Mouse (Mus musculus) mesoderm, embryonic 11.5 days (tissue): ENCODE results near the gene Nacc2.

Experiments used
- DNase-seq: peaks from one replicate; pipeline ENCODE4 v3.0.0-alpha.2; 2012; ENCODE audit warnings: low read depth, low spot score

Nacc2 gene

DNA sequence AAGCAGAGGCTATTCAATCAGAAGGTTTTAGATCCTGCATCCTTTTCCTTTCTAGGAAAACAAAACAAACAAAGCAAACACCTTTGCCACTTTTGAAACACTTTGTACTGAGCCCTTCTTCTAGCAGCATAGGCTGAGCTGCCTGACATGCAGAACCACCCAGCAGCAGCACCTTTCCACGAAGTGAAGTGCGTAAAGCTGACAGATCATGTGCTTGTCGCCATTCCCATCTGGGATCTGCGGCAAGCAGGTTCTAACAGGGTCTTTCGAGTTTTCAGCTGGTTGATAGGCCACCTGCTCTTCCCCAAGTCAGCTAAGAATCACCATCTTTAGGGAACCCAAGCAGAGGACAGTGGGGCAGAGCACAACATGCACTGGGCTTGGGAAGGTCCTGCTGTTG is 66.8 kb downstream of the Nacc2 start:
- no peak for DNase-seq

DNA sequence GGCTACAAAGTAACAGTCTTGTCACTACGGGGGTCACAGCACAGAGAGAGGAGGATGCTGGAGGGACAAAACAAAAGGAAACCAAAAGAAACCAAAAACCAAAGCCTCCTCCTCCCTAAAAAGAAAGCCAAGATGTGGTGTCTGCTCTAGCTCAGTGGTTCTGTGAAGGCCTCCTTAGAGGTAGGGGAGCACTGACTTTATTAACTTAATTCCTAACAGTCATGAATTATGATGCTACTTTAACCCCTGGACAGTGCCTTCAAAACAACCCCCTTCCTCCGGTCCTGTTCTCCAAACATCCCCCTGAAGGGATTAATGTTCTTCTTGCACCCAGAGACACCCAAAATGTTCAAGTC is 67.3 kb downstream of the Nacc2 start:
- no peak for DNase-seq

DNA sequence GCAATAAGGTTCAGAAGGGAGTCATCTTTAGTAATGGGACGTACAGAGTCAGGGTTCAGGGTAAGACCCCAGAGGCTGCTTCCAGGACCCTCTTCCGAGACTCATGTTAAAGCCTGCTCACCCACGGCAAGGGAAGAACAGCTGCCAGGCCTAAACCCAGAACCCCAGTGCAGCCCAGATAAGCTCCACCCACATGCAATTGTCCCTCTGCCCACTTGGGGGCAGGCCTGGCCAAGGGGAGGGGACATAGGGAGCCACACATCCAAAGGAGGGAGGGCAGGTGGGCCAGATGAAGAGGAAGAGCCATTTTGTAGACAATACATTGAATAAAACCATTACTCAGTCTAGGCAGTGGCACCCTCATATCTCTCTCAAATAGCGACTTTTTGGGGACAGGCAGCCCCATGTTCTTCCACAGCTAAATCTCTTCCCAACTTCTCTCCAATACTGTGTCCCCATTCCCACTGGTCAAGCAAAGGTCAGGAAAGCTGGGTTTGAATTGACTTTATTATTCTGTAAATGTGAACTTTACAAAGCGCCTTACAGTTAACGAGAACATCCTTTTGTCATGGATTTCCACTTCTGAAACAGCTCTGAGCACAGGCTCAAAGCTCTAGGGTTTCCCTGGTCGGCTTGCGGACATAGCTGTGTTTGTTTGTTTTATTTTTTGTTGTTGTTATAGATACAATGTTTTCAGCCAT is 67.8 kb downstream of the Nacc2 start:
- DNase-seq = peak; percentile 84

DNA sequence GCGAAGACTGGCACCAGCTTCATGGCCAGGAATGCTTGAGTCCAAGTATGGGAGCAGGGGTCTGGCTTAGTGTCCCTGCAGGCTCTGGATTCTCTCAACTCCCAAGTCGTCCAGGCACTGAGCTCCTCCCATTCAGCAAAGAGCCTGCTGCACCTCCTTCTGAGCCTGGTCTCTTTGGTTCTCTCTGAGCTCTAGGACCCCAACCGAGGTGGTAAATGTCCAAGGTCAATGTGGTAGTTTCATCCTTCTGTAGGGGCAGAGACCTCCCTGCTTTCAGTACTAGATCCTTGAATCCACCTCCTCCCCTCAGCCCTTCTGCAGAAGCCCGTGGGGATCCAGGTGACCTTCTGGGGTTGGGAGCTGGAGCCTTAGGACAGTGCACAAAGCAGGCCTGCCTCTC is 70.2 kb downstream of the Nacc2 start:
- DNase-seq = no peak

DNA sequence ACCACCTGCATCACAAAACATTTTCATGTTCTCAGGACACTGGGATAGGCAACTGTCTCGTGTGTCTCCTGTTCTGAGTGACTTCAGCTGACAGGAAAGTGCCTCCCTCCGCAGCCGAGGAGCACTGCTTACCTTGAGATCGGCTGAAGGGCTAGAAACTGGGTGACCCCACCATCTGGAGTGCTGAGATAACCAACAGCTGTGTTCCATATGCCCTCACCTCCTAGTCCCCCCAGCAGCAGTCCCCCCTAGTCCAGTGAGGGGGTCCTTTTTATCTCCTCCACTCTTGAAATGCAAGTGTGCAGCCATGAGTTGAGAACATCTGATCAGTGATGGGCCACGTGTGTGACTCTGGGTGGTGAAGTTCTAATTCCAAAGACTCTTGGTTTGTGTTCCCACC is 74.2 kb downstream of the Nacc2 start:
- DNase-seq = no peak

DNA sequence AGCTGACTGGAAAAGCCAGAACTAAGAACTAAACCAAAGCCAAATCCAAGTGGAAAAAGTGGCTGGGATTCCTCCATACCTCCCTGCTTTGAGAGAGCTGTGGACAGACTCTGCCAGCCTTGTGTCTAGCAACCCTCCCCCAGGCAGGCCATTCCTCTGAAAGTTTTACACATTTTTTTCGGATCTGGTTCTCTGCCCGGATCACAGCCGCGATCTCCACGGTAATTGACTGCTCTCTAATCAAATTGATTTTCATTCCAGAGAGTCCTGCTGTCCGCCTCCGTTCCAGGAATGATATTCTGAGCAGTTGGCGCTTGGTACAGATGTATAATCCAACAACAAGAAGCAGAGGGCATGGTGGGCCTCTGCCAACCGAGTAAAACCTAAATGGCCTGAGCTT is 78.8 kb downstream of the Nacc2 start:
- no peak for DNase-seq

DNA sequence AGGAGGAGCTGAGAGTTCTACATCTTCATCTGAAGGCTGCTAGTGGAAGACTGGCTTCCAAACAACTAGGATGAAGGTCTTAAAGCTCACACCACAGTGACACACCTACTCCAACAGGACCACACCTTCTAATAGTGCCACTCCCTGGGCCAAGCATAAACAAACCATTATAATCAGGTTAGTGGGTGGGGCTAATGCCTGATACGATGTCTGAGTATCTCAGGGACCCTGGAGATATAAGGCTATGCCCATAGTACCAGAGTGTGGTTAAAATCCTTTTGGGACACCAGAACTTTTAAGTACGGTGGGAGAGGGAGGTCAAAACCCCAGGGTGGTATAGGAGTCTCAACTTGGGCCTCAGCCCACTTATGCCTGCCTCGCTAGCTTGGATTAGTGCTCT is 80.4 kb downstream of the Nacc2 start:
- DNase-seq = no peak

DNA sequence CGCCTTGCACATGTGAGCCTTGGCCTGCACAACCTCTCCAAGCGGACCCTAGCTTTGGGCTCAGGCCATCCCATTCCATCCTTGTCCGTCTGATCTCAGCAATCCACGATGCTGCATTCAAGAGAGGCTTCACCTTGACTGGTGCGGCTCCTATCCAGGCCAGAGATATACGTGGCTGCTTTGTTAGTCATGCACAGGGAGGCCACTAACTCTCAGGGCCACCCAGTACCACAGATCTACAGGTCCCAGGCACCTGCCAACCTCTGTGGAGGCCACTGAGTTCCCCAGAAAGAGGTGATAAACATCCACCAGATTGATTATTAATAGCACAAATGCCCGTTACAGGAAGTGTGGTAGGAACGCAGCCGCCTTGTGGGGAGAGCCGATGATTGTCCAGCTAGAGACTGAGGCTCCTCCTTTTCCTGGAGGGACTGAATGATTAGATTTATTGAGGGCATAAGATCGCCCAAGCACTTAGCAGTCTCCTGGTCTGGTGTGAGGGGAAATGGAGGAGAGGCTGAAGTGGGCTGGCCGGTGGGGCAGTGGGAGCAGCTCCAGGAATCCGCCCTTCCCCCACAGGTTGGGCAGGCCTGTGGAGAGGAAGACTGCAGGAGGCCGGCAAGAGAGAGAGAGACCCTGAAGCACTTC is 81.7 kb downstream of the Nacc2 start:
- peak; percentile 44 for DNase-seq

DNA sequence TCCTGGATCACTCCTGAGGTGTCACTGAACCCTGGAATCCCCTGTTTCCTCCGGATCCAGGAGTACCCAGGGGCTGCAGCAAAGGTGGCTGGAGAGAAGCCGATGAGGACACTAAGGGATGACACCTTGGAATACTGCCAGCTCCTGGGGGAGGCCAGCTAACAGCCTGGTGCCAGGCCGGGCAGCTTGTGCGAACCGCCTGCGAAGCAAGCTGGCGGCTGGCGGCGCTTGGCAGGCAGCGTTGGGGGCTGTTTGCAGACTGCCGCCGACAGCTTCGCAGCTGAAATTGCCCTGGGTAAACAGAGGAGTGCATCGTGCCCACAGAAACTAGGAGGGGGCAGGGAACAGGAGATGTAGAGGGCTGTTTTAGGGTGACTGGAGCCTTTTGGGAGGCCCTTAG is 83.1 kb downstream of the Nacc2 start:
- no peak for DNase-seq

DNA sequence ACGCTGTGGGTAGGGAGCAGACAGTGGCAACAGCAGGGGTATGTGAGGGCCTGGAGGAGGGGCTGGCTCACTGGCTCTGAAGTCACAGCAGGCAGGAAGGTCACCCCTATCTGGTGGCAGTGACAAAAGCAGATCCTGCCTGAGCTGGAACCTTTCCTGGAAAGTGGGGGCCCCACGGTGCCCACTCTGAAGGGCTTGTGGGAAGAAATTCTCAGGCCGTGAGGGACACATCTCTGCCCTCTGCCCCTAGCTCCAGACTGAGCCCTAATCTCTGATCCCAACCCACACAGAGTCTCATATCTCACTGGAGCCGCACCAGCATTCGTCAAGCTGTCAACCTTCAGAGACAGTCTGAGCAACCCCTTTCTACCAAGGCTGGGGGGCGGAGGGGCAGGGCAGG is 85.6 kb downstream of the Nacc2 start:
- no peak for DNase-seq

DNA sequence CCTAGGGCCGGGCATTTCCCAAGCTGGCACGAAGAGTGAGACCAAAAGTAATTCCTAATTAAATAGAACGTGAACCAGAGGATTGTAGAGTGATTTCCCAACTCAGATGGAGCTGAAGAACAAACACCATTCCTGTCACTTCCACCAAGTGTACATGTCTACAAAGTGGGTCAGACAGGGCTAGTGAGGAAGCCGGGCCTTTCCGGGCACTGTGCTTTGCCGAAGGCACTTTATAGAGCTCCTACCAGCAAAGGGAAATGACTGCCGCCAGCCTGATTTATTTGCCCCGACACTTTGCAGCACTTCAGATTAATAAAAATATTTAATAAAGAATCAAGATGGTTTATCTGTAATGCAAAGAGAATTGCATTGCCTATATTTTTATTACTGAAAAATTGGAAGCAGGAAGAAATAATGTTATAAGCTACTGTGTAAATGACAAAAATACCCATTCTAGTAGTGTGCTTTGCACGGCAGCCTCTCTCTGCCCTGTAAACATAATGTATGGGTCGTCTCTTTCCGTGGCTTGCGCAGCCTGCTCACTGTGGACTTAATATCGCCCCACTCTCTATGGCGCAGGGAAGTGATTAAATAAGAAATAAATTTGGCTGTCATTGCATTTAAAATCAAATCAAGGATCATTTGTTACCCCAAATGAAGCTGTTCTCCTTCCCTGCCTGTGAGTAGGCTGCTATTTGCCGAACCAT is 88.5 kb downstream of the Nacc2 start:
- DNase-seq = no peak

DNA sequence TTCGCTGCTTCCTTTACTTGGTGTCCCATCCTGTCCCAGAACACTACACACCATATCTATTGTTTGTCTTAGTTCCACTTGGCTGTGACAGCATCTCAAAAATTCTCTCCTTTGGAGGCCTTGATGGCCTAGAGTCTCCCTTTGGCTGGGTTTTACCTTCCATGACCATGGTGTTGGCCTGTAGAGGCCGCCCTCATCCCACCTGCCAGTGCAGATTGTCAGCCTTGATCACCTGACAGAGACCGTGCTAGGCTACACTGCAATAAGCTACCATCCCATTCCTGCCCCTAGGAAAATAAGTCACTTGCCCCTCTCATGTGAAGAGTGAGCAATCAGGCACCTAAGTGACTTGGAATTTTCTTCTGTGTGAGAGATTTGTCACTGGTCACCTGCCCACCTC is 92.7 kb downstream of the Nacc2 start:
- DNase-seq = no peak

DNA sequence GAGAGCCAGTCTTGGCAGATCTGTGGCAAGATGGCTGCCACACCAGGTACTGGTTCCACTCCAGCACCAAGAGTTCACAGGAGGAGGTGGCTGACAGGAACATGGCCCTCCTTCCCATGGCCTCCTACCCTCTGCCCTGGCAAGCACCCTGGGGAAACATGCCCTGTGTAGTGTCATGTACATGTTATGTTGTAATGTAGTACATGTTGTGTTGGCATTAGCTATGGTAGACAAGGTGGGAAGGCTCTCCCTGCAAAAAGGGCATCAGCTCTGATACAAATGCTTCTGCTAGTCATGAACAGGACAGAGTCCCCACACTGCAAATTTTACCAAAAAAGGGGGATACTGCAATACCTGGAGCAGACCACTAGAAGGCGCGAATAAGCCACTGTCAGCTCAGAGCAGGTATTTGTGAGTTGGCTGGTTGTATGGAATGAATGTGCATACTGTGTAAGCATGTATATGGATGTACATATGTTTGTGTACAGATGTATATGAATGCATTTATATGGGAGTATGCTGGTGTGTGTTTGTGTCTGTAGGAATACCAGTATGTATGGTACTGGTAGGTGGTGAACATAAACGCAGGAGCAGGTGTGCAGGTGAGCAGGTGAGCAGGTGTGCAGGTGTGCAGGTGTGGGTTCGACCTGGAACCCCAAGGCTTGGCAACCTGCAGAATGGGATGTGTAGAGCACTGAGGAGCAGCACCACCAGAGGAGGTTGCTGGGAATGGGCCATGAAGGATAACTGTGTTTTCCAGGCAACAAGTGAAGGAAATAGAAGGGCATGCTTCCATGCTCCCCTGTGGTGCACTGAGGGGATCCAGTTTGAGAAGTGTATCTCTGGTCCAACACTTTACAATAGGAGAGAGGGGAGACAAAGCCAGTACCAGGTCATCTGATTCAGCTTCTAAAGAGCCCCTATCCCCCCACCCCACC is 98.6 kb downstream of the Nacc2 start:
- peak; percentile 58 for DNase-seq

DNA sequence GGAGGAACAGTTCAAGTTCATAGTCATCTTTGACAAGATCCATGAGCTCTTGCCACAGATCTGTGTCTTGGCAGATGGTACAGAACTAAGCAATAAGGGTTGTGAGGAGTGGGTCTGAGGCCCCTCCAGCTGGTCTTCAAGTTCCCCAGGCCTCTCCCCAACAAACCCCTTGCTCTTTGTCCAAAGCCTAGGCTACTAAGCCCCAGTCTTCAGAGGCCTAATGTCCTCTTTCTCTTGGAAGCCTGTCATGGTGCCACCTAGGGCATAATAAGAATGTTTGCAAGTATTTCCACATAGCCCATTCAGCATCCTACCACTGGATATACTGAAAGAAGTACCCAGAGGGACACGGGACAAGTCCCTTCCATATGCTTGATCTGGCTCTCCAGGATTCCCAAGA is 100.4 kb downstream of the Nacc2 start:
- DNase-seq = no peak

DNA sequence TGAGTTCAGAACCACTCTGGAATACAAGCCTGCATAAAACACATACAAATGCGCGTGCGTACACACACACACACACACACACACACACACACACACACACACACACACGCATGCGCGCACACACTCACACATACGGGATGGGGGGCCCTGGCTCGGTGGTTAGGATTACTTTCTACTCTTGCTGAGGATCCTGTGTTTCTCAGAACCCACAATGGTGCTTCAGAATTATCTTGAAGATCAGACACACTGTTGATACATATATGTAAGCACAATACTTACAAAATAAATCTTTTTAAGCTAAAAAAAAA is 100.8 kb downstream of the Nacc2 start:
- DNase-seq = no peak

DNA sequence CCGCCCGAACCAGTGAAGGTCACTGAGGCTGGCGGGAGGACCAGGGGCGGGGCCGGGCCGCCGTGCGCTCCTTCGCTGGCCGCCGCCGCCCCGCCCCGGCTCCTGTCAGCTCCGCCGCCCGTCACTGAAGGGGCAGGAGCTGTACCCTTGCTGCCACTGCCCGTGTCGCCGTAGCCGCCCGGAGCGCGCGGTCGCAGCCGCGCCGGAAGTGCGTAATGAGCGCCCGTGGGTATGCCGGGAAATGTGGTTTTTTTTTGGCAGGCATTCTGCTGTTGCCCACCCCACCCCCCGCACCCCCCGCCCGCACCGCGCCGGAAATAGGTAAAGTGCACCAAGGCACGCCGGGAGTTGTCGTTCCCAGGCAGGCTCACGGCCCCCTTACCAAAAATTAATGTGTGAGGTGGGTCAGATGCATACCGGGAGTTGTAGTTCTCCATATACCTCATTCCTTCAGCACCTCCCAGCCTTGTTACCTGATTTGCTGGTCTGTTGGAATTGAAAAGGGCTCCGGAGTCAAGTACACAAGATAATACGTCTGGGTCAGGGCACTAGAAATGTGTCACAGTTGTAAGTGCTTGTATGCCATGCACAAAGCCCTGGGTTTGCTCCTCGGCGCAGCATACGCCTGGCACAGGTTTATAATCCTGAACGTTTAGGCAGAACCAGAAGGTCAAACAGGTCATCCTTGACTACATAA is 101.3 kb downstream of the Nacc2 start, which contains the start of gene Ubac1:
Gene Ubac1 (minus strand): TSS at position 187 of the 697 bp plus-strand sequence.
- peak; percentile 96 for DNase-seq

DNA sequence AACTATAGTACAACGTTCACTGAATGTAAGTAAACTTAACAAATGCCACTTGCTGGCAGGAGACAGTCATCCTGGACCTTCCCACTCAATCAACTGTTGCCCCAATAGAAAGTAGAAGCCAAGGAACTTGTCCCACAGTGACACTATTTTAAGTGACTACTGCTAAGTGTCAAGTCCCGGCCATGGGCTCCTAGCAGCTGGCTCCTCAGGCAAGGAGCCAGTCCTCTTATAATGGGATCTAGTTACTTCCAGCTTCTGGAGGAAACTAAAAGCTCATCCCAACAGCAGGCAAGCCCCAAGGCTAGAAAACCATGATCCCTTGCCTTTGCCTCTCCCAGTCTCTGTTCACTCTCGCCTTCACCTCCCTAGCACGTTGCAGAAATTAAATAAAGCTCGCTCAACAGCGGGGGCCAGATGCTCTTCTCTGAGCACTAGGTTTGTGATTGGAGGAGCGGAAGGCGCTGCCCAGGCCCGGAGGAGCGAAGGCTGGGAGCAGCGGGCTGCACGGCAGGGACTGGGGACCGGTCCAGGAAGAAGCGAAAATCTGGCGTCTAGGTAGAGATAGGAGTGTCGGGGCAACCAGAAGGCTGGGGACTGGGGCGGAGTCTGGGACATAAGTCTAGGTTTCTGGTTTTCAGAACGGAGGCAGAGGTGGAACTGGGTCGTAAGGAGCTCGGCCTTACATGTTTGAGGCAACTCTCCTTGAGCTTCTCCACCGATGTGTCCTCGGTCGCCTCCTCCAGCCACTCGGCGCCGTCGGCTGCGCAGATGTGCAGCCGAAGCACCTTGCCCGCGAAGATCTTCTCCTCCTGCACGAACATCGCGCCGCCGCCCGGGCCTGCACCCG is 102.1 kb downstream of the Nacc2 start:
- DNase-seq = peak; percentile 25

DNA sequence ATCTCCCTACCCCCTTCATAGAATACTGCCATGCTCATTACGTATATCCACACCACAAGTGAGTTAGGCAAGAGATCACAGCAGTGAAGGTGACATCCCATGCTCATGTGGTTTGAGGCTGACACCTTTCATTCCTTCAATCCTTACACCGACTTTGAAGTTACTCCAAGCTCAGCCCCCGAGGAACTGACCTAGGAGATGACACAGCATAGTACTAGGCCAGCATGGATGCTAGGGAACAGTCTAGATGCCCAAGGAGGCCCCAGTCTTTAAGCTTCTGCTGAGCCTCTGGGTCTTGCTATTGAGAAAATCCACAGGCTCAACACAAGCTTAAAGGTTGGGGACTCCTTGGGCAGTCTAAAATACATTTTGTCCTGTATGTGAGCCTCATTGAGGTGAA is 103.1 kb downstream of the Nacc2 start:
- no peak for DNase-seq

DNA sequence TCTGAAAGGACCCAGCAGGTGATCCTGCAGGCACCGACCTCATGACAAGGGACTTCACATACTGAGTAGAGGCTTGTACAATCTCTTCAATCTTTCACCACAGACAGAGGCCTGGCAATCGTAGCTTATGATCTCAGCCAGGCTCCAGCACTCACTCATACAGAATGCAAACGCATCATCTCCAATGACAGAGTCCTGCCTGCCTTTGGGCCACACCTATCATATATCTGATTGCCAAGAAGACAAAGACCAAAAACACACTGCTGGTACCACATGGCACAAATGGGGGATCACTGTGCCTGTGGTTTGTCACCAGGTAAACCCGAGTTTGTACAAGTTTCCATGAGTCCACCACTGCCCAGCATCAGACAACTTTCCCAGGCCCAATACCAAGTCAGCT is 105.7 kb downstream of the Nacc2 start:
- no peak for DNase-seq

DNA sequence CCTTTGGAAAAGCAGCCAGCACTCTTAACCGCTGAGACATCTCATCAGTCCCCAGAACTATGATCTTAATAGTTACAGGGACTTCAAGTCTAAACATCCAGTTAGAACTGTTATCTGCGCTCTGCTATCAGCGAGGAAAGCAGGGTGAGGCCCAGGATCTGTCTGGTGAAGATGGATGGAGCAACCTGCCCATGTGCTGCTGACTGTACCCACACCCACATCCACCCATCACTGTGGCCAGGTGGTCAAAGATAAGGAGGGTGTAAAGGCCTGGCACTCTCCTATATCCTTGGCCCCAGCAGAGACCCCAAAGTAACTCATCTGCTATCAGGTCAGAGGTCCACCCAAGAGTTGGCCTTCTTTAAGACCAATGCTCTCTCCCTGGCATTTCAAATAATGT is 109.3 kb downstream of the Nacc2 start:
- DNase-seq = no peak

DNA sequence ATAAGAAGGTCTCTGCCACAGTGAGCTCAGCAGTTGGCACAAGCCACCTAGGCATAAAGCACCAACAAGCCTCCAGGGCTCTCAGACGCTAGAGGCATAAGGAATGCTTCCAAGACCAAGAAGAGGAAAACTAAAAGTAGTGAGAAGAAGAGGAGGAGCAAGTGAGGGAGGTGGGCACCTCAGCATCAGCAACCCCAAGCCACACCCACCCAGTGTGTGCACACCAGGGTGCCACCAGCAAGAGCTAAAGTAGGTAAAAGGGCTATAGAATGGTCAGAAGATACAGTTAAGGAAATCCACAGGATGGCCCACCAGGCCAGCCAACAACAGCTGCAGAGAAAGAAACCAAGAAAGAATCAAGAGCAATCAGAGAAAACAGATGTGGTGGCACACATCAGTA is 111.6 kb downstream of the Nacc2 start:
- no peak for DNase-seq
